Mouse (Mus musculus): ENCODE results near the gene Nlrc5.
"Not testable (repeated sequence)": the region's sequence is repeated elsewhere in the genome, so short reads cannot be mapped to it uniquely, and the experiment has no call there.

The Nlrc5 gene

GRCm38 (mm10) chr8:94418017-94418416 lies 16.1 kb upstream of the Nlrc5 start:
- no peak for DNase-seq (ENCODE audit: extremely low spot score)

GRCm38 (mm10) chr8:94422270-94422669 lies 11.9 kb upstream of the Nlrc5 start:
- no peak for DNase-seq (ENCODE audit: extremely low spot score)

GRCm38 (mm10) chr8:94427953-94428352 lies 6.2 kb upstream of the Nlrc5 start:
- no peak for DNase-seq (ENCODE audit: extremely low spot score)

GRCm38 (mm10) chr8:94428420-94428819 lies 5.7 kb upstream of the Nlrc5 start:
- DNase-seq (ENCODE audit: extremely low spot score): no peak

GRCm38 (mm10) chr8:94429376-94429775 lies 4.8 kb upstream of the Nlrc5 start:
- DNase-seq (ENCODE audit: extremely low spot score): no peak

GRCm38 (mm10) chr8:94432212-94432611 lies 1.9 kb upstream of the Nlrc5 start:
- no peak for DNase-seq (ENCODE audit: extremely low spot score)

GRCm38 (mm10) chr8:94434958-94435357 lies 802 bp downstream of the Nlrc5 start:
- DNase-seq (ENCODE audit: extremely low spot score): no peak

GRCm38 (mm10) chr8:94435397-94436111 lies 1.4 kb downstream of the Nlrc5 start:
- no peak for DNase-seq (ENCODE audit: extremely low spot score)

GRCm38 (mm10) chr8:94436112-94436572 lies 2.0 kb downstream of the Nlrc5 start:
- no peak for DNase-seq (ENCODE audit: extremely low spot score)

- DNase-seq (ENCODE audit: extremely low spot score): no peak
Measured at GRCm38 (mm10) chr8:94436900-94437299, 2.7 kb downstream of the Nlrc5 start.

- no peak for DNase-seq (ENCODE audit: extremely low spot score)
Measured at GRCm38 (mm10) chr8:94438659-94439058, 4.5 kb downstream of the Nlrc5 start.

GRCm38 (mm10) chr8:94439691-94440090 lies 5.5 kb downstream of the Nlrc5 start:
- DNase-seq (ENCODE audit: extremely low spot score): no peak

- DNase-seq (ENCODE audit: extremely low spot score): no peak
Measured at GRCm38 (mm10) chr8:94440389-94440788, 6.2 kb downstream of the Nlrc5 start.

GRCm38 (mm10) chr8:94441686-94442085 lies 7.5 kb downstream of the Nlrc5 start:
- DNase-seq (ENCODE audit: extremely low spot score): no peak

- no peak for DNase-seq (ENCODE audit: extremely low spot score)
Measured at GRCm38 (mm10) chr8:94443153-94443552, 9.0 kb downstream of the Nlrc5 start.

GRCm38 (mm10) chr8:94444480-94444879 lies 10.3 kb downstream of the Nlrc5 start:
- no peak for DNase-seq (ENCODE audit: extremely low spot score)

- DNase-seq (ENCODE audit: extremely low spot score): no peak
Measured at GRCm38 (mm10) chr8:94447142-94447541, 13.0 kb downstream of the Nlrc5 start.

- DNase-seq (ENCODE audit: extremely low spot score): no peak
Measured at GRCm38 (mm10) chr8:94447583-94448324, 13.6 kb downstream of the Nlrc5 start.

GRCm38 (mm10) chr8:94452991-94453390 lies 18.8 kb downstream of the Nlrc5 start:
- DNase-seq (ENCODE audit: extremely low spot score): not testable (repeated sequence)

- DNase-seq (ENCODE audit: extremely low spot score): no peak
Measured at GRCm38 (mm10) chr8:94453868-94454488, 19.8 kb downstream of the Nlrc5 start.

GRCm38 (mm10) chr8:94454905-94455304 lies 20.7 kb downstream of the Nlrc5 start:
- no peak for DNase-seq (ENCODE audit: extremely low spot score)

- DNase-seq (ENCODE audit: extremely low spot score): no peak
Measured at GRCm38 (mm10) chr8:94456071-94456470, 21.9 kb downstream of the Nlrc5 start.

- DNase-seq (ENCODE audit: extremely low spot score): no peak
Measured at GRCm38 (mm10) chr8:94458567-94458966, 24.4 kb downstream of the Nlrc5 start.

Data from embryo, embryonic 9.5 days (tissue).